In genomic region chr11:88294394-88294710, GRCm38 (mm10) we compare ENCODE assay signal across 9 mouse cellular contexts. TPM values are rescaled to one million over a fixed set of nuclear protein-coding genes. Genes with fewer than 3 reads are reported as not detected.
DNase-seq lines count a peak whose midpoint lies in the region; ATAC-seq and TF ChIP-seq lines count a peak whose summit lies in the region.
"Had no signal": no experiment of that assay in that cellular context is flagged by ENCODE, and none has a peak within 500 bp of the region (broad histone marks: within the 10 kb centered on the region; RNA-seq: fewer than 3 reads in every experiment).

No protein-coding gene starts in this region.

- no peak for DNase-seq in liver, embryonic 11.5 days (ENCODE audit: low spot score)
- DNase-seq in liver = no peak
- DNase-seq in left cerebral cortex, adult 2 months (ENCODE audit: extremely low spot score in 1 of 2, low spot score in 2 of 2) = no peak
- DNase-seq in left cerebral cortex, adult 11 months (ENCODE audit: low spot score) = no peak
- DNase-seq: cerebellum, adult 8-10 months; heart, adult 2 months had no signal

- H3K9me3 ChIP-seq in liver, embryonic 11.5 days (ENCODE audit: control insufficient read depth, low read length) = no peaks in the 10 kb centered on the region
- no peaks in the 10 kb centered on the region for H3K9me3 ChIP-seq in forebrain, embryonic 12.5 days
- H3K9me3 ChIP-seq in intestine, embryonic 15.5 days = no peaks in the 10 kb centered on the region
- H3K9me3 ChIP-seq in neural tube, embryonic 12.5 days = no peaks in the 10 kb centered on the region

- peak overlapping the region; percentile 20 for H3K4me3 ChIP-seq in liver, embryonic 11.5 days (ENCODE audit: low read depth, low read length)
- peak overlapping the region; percentile 23 for H3K4me3 ChIP-seq in forebrain, embryonic 12.5 days (replicated peaks)
- peak overlapping the region; percentile 4; the same call in 1 of the 2 replicates for H3K4me3 ChIP-seq in intestine, embryonic 15.5 days (replicated peaks)
- H3K4me3 ChIP-seq in neural tube, embryonic 12.5 days = peak overlapping the region; percentile 36
- H3K4me3 ChIP-seq in left cerebral cortex, adult 2 months = no peak overlapping the region
- H3K4me3 ChIP-seq: heart, adult 2 months had no signal

- H3K36me3 ChIP-seq in liver, embryonic 11.5 days (ENCODE audit: control insufficient read depth, insufficient read depth, low read length) = no peaks in the 10 kb centered on the region
- H3K36me3 ChIP-seq in forebrain, embryonic 12.5 days (replicated peaks) = no peaks in the 10 kb centered on the region
- H3K36me3 ChIP-seq in intestine, embryonic 15.5 days = no peaks in the 10 kb centered on the region
- no peaks in the 10 kb centered on the region for H3K36me3 ChIP-seq in neural tube, embryonic 12.5 days

- H3K9ac ChIP-seq in liver, embryonic 11.5 days (ENCODE audit: low read depth, low read length) = no peak overlapping the region
- no peak overlapping the region for H3K9ac ChIP-seq in forebrain, embryonic 12.5 days
- no peak overlapping the region for H3K9ac ChIP-seq in intestine, embryonic 15.5 days
- H3K9ac ChIP-seq in neural tube, embryonic 12.5 days = peak overlapping the region; percentile 53

- 14% methylated on average over 17 of the region's 17 CpGs for WGBS in liver, embryonic 11.5 days
- WGBS in forebrain, embryonic 12.5 days = 43% methylated on average over 17 of the region's 17 CpGs
- 36% methylated on average over 17 of the region's 17 CpGs for WGBS in intestine, embryonic 15.5 days
- WGBS in neural tube, embryonic 12.5 days = 20% methylated on average over 17 of the region's 17 CpGs

- no peak for TF ChIP-seq CTCF in left cerebral cortex, adult 2 months (IDR thresholded peaks at IDR 0.05)

- ATAC-seq in liver, embryonic 11.5 days (replicated peaks; ENCODE audit: low FRiP score) = no peak
- no peak for ATAC-seq in forebrain, embryonic 12.5 days (ENCODE audit: low FRiP score)
- ATAC-seq in intestine, embryonic 15.5 days = no peak
- ATAC-seq in neural tube, embryonic 12.5 days (ENCODE audit: low FRiP score, low read depth) = no peak

- intact Hi-C loops in left cerebral cortex, adult 2 months (cut with DNase I) = loop anchor here (5.0 kb wide), 1 partner anchor 118 kb away; no protein-coding TSS in a partner anchor

- no peak overlapping the region for H3K27ac ChIP-seq in liver, embryonic 11.5 days (ENCODE audit: low read depth, low read length)
- H3K27ac ChIP-seq in forebrain, embryonic 12.5 days = peak overlapping the region; percentile 19; the same call in 1 of the 2 replicates
- H3K27ac ChIP-seq in intestine, embryonic 15.5 days = no peak overlapping the region
- H3K27ac ChIP-seq in neural tube, embryonic 12.5 days = peak overlapping the region; percentile 67
- no peak overlapping the region for H3K27ac ChIP-seq in left cerebral cortex, adult 2 months
- H3K27ac ChIP-seq: heart, adult 2 months had no signal

- H3K4me1 ChIP-seq in liver, embryonic 11.5 days (replicated peaks; ENCODE audit: control insufficient read depth, insufficient read depth, low read length) = peaks cover 11% of the 10 kb centered on the region
- H3K4me1 ChIP-seq in forebrain, embryonic 12.5 days = peaks cover 36% of the 10 kb centered on the region
- peaks cover 6% of the 10 kb centered on the region for H3K4me1 ChIP-seq in intestine, embryonic 15.5 days (replicated peaks)
- H3K4me1 ChIP-seq in neural tube, embryonic 12.5 days = peaks cover 53% of the 10 kb centered on the region

- H3K4me2 ChIP-seq in liver, embryonic 11.5 days = peak overlapping the region; percentile 59
- H3K4me2 ChIP-seq in forebrain, embryonic 12.5 days = peak overlapping the region; percentile 42
- H3K4me2 ChIP-seq in intestine, embryonic 15.5 days (replicated peaks) = peak overlapping the region; percentile 42
- H3K4me2 ChIP-seq in neural tube, embryonic 12.5 days (replicated peaks) = peak overlapping the region; percentile 58

- H3K27me3 ChIP-seq in liver, embryonic 11.5 days (replicated peaks; ENCODE audit: control insufficient read depth, insufficient read depth, low read length) = peaks cover 19% of the 10 kb centered on the region
- H3K27me3 ChIP-seq in forebrain, embryonic 12.5 days = peaks cover 18% of the 10 kb centered on the region; the same call in 1 of the 2 replicates
- H3K27me3 ChIP-seq in intestine, embryonic 15.5 days (replicated peaks) = no peaks in the 10 kb centered on the region
- no peaks in the 10 kb centered on the region for H3K27me3 ChIP-seq in neural tube, embryonic 12.5 days (replicated peaks)

RNA-seq across cellular contexts. Expression of gene Ccdc182, which starts 0.5 kb away (rescaled TPM):
- polyA plus RNA-seq in liver, embryonic 11.5 days (2014; fragmentation: Nextera tagmentation; extraction: Ambion mirVana) = not detected in 2 replicates
- 0.38 and 0.42 TPM in 2 replicates for polyA plus RNA-seq in forebrain, embryonic 12.5 days (2016; fragmentation: Nextera tagmentation; extraction: Ambion mirVana)
- polyA plus RNA-seq in intestine, embryonic 15.5 days (2015; fragmentation: Nextera tagmentation; extraction: Ambion mirVana) = not detected in 2 replicates
- polyA plus RNA-seq in neural tube, embryonic 12.5 days (2016; fragmentation: Nextera tagmentation; extraction: Ambion mirVana) = 11.4 and 14.5 TPM in 2 replicates
- not detected for total RNA-seq in left cerebral cortex, adult 2 months (2021)
- total RNA-seq: heart, adult 2 months had no signal
- polyA plus RNA-seq: heart, adult 2 months had no signal

Comparison
In these comparisons a context has a peak if more than half of its experiments do, and no peak if none do; other contexts are left out.
1. H3K27ac ChIP-seq: peak in forebrain, embryonic 12.5 days (single experiment) and neural tube, embryonic 12.5 days (single experiment); none in liver, embryonic 11.5 days (single experiment), intestine, embryonic 15.5 days (single experiment) and left cerebral cortex, adult 2 months (single experiment).
2. Peak in every context shown above with its lines, with median percentiles within 50 percentile points of each other: H3K4me2 ChIP-seq.